Mouse (Mus musculus): ENCODE data around the gene Rhoc. TPM values are rescaled to one million over a fixed set of nuclear protein-coding genes. Genes with fewer than 3 reads are reported as not detected.
"Not testable (repeated sequence)": the region's sequence is repeated elsewhere in the genome, so short reads cannot be mapped to it uniquely, and the experiment has no call there.

Rhoc gene
- polyA plus RNA-seq, 1 experiment: 40.4 TPM

- DNase-seq (ENCODE audit: low read depth): no peak
These were observed 8.4 kb downstream of the Rhoc start for GRCm38 (mm10) chr3:104796430-104797082.

GRCm38 (mm10) chr3:104800681-104801080 is 12.5 kb downstream of the Rhoc start:
- TF ChIP-seq CTCF (IDR thresholded peaks at IDR 0.05; ENCODE audit: borderline replicate concordance, extremely low read depth, insufficient read depth, insufficient read length) (no peak), POLR2A (IDR thresholded peaks at IDR 0.05; ENCODE audit: borderline replicate concordance, extremely low read depth, insufficient read depth, insufficient read length, poor library complexity, severe bottlenecking) (no peak)

More at GRCm38 (mm10) chr3:104796430-104797082, 8.4 kb downstream of the Rhoc start:
- TF ChIP-seq CTCF (IDR thresholded peaks at IDR 0.05; ENCODE audit: borderline replicate concordance, extremely low read depth, insufficient read depth, insufficient read length) (no peak), POLR2A (IDR thresholded peaks at IDR 0.05; ENCODE audit: borderline replicate concordance, extremely low read depth, insufficient read depth, insufficient read length, poor library complexity, severe bottlenecking) (no peak)

GRCm38 (mm10) chr3:104801481-104801880 is 13.3 kb downstream of the Rhoc start:
- TF ChIP-seq CTCF (IDR thresholded peaks at IDR 0.05; ENCODE audit: borderline replicate concordance, extremely low read depth, insufficient read depth, insufficient read length) (no peak), POLR2A (IDR thresholded peaks at IDR 0.05; ENCODE audit: borderline replicate concordance, extremely low read depth, insufficient read depth, insufficient read length, poor library complexity, severe bottlenecking) (no peak)
- no peak for DNase-seq (ENCODE audit: low read depth)

More at GRCm38 (mm10) chr3:104800681-104801080, 12.5 kb downstream of the Rhoc start:
- DNase-seq (ENCODE audit: low read depth): no peak

- TF ChIP-seq CTCF (IDR thresholded peaks at IDR 0.05; ENCODE audit: borderline replicate concordance, extremely low read depth, insufficient read depth, insufficient read length) (no peak), POLR2A (IDR thresholded peaks at IDR 0.05; ENCODE audit: borderline replicate concordance, extremely low read depth, insufficient read depth, insufficient read length, poor library complexity, severe bottlenecking) (no peak)
- DNase-seq (ENCODE audit: low read depth): no peak
These were observed 16.1 kb downstream of the Rhoc start for GRCm38 (mm10) chr3:104804312-104804711.

- TF ChIP-seq POLR2A (IDR thresholded peaks at IDR 0.05; ENCODE audit: borderline replicate concordance, extremely low read depth, insufficient read depth, insufficient read length, poor library complexity, severe bottlenecking) (no peak), CTCF (IDR thresholded peaks at IDR 0.05; ENCODE audit: borderline replicate concordance, extremely low read depth, insufficient read depth, insufficient read length) (no peak)
- no peak for DNase-seq (ENCODE audit: low read depth)
These were observed 17.4 kb downstream of the Rhoc start for GRCm38 (mm10) chr3:104805539-104805938.

- TF ChIP-seq POLR2A (IDR thresholded peaks at IDR 0.05; ENCODE audit: borderline replicate concordance, extremely low read depth, insufficient read depth, insufficient read length, poor library complexity, severe bottlenecking): no peak
- no peak for TF ChIP-seq CTCF (IDR thresholded peaks at IDR 0.05; ENCODE audit: borderline replicate concordance, extremely low read depth, insufficient read depth, insufficient read length)
- DNase-seq (ENCODE audit: low read depth): no peak
These were observed 23.6 kb downstream of the Rhoc start for GRCm38 (mm10) chr3:104811752-104812151.

- DNase-seq (ENCODE audit: low read depth): no peak
- TF ChIP-seq POLR2A (IDR thresholded peaks at IDR 0.05; ENCODE audit: borderline replicate concordance, extremely low read depth, insufficient read depth, insufficient read length, poor library complexity, severe bottlenecking) (no peak), CTCF (IDR thresholded peaks at IDR 0.05; ENCODE audit: borderline replicate concordance, extremely low read depth, insufficient read depth, insufficient read length) (no peak)
These were observed 24.1 kb downstream of the Rhoc start for GRCm38 (mm10) chr3:104812254-104812653.

- not testable (repeated sequence) for DNase-seq (ENCODE audit: low read depth)
These were observed 25.1 kb downstream of the Rhoc start for GRCm38 (mm10) chr3:104813227-104813626.

- TF ChIP-seq POLR2A (IDR thresholded peaks at IDR 0.05; ENCODE audit: borderline replicate concordance, extremely low read depth, insufficient read depth, insufficient read length, poor library complexity, severe bottlenecking): no peak
- TF ChIP-seq CTCF (IDR thresholded peaks at IDR 0.05; ENCODE audit: borderline replicate concordance, extremely low read depth, insufficient read depth, insufficient read length): no peak
- no peak for DNase-seq (ENCODE audit: low read depth)
These were observed 26.6 kb downstream of the Rhoc start for GRCm38 (mm10) chr3:104814746-104815145.

GRCm38 (mm10) chr3:104815346-104815745 is 27.2 kb downstream of the Rhoc start:
- TF ChIP-seq POLR2A (IDR thresholded peaks at IDR 0.05; ENCODE audit: borderline replicate concordance, extremely low read depth, insufficient read depth, insufficient read length, poor library complexity, severe bottlenecking): no peak
- TF ChIP-seq CTCF (IDR thresholded peaks at IDR 0.05; ENCODE audit: borderline replicate concordance, extremely low read depth, insufficient read depth, insufficient read length): no peak
- no peak for DNase-seq (ENCODE audit: low read depth)

- TF ChIP-seq POLR2A (IDR thresholded peaks at IDR 0.05; ENCODE audit: borderline replicate concordance, extremely low read depth, insufficient read depth, insufficient read length, poor library complexity, severe bottlenecking): no peak
- no peak for TF ChIP-seq CTCF (IDR thresholded peaks at IDR 0.05; ENCODE audit: borderline replicate concordance, extremely low read depth, insufficient read depth, insufficient read length)
- DNase-seq (ENCODE audit: low read depth): no peak
These were observed 28.0 kb downstream of the Rhoc start for GRCm38 (mm10) chr3:104816130-104816529.

GRCm38 (mm10) chr3:104817481-104817990 is 29.4 kb downstream of the Rhoc start:
- TF ChIP-seq CTCF (IDR thresholded peaks at IDR 0.05; ENCODE audit: borderline replicate concordance, extremely low read depth, insufficient read depth, insufficient read length) (no peak), POLR2A (IDR thresholded peaks at IDR 0.05; ENCODE audit: borderline replicate concordance, extremely low read depth, insufficient read depth, insufficient read length, poor library complexity, severe bottlenecking) (no peak)
- peak; percentile 65 for DNase-seq (ENCODE audit: low read depth)

Data from brain, embryonic 14.5 days (tissue).